Mouse (Mus musculus): ENCODE results near the gene Folr2.

DNA sequence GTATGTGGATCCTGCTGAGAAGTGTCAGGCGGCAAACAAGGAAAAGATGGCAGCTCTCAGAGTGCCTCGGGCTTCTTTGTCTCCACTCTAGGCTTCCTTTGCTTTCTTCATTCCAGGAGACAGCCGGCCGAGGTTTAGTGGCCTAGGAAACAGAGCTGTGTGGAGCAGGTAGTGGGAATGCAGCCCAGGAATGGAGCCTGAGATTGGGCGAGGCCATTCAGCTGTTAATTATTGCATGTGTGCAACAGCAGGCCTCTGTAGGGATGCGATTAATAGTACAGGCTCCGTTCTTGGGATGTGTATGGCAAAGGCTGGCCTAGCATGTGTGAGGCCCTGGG, 12.1 kb upstream of the Folr2 start:
- TF ChIP-seq CHD2 (IDR thresholded peaks at IDR 0.05; ENCODE audit: low read depth, low read length) = no peak
- no peak for TF ChIP-seq HCFC1 (IDR thresholded peaks at IDR 0.05; ENCODE audit: borderline replicate concordance, insufficient read depth, low read length)
- no peak for TF ChIP-seq MAFK (IDR thresholded peaks at IDR 0.05; ENCODE audit: insufficient read depth, low read depth, low read length)
- TF ChIP-seq ZNF384 (IDR thresholded peaks at IDR 0.05; ENCODE audit: low read depth, low read length) = no peak

All from ES-E14 (cell line).